Mouse (Mus musculus) liver, postnatal 0 days (tissue): Measurements from ENCODE around the gene Ifnz. TPM values are rescaled to one million over a fixed set of nuclear protein-coding genes. Genes with fewer than 3 reads are reported as not detected.
"Not testable (repeated sequence)": the region's sequence is repeated elsewhere in the genome, so short reads cannot be mapped to it uniquely, and the experiment has no call there.

Experiments used
- ATAC-seq: fragments of 200-750 bp; cut with Nextera tagmentation; 2 replicates; pipeline ENCODE4 v1.8.0; 2017; ENCODE audit warnings: mild to moderate bottlenecking, moderate library complexity
- DNase-seq: peaks from one replicate; pipeline ENCODE4 v3.0.0-alpha.2; 2016
- H3K27ac ChIP-seq: fragments of 300-500 bp; sonication (generic); 2 replicates; pipeline ENCODE4 v1.5.1; 2014; ENCODE audit warnings: antibody characterized with exemption, moderate library complexity, mild to moderate bottlenecking, low read depth
- H3K27me3 ChIP-seq: fragments of 300-500 bp; sonication (generic); 2 replicates; pipeline ENCODE4 v1.6.1; 2014; ENCODE audit warnings: low read length, control low read depth, mixed read lengths; ENCODE audit not compliant: insufficient read depth
- H3K36me3 ChIP-seq: fragments of 300-500 bp; sonication (generic); replicated peaks from 2 replicates; pipeline ENCODE4 v1.6.1; 2014; ENCODE audit warnings: mild to moderate bottlenecking, control low read depth, low read length, moderate library complexity, mixed read lengths; ENCODE audit not compliant: insufficient read depth
- H3K4me1 ChIP-seq: fragments of 300-500 bp; sonication (generic); 2 replicates; pipeline ENCODE4 v1.6.1; 2014; ENCODE audit warnings: antibody characterized with exemption, mild to moderate bottlenecking, control low read depth; ENCODE audit not compliant: insufficient read depth
- H3K4me2 ChIP-seq: fragments of 300-500 bp; sonication (generic); 2 replicates; pipeline ENCODE4 v1.6.1; 2014; ENCODE audit warnings: low read depth, mild to moderate bottlenecking, low read length, moderate library complexity, mixed read lengths
- H3K4me3 ChIP-seq: fragments of 300-500 bp; sonication (generic); 2 replicates; pipeline ENCODE4 v1.5.1; 2014; ENCODE audit warnings: low read depth, low read length
- H3K9ac ChIP-seq: fragments of 300-500 bp; sonication (generic); replicated peaks from 2 replicates; pipeline ENCODE4 v1.6.1; 2014; ENCODE audit warnings: mild to moderate bottlenecking, moderate library complexity
- H3K9me3 ChIP-seq: fragments of 300-500 bp; sonication (generic); 2 replicates; pipeline ENCODE4 v1.6.1; 2016; ENCODE audit warnings: mild to moderate bottlenecking, control low read depth, low read length, mixed read lengths
- CTCF ChIP-seq: sonication (generic); IDR thresholded peaks from 2 replicates; pipeline ENCODE4 v1.5.1; 2016; ENCODE audit warnings: antibody characterized with exemption, low read depth
- EP300 ChIP-seq: IDR thresholded peaks from 2 replicates; pipeline ENCODE4 v1.6.1; 2016; ENCODE audit warnings: antibody characterized with exemption, low read depth, mild to moderate bottlenecking
- WGBS: fragments of 180-500 bp; shearing (Covaris S2); extraction: QIAGEN DNeasy Blood & Tissue Kit; methylation state at CpG from one replicate; pipeline ENCODE4 v1.1.7; 2014; ENCODE audit not compliant: insufficient replicate concordance; 5-methylcytosine and 5-hydroxymethylcytosine counted together
- polyA plus RNA-seq: library from polyadenylated mRNA; unstranded; fragments of >200 nt; fragmentation: Nextera tagmentation; extraction: Ambion mirVana; gene quantifications from 2 replicates; pipeline ENCODE4 v1.2.1, GENCODE M21; 2015

Gene Ifnz
- polyA plus RNA-seq, 1 experiment from 2014 or later, result not detected

GRCm38 (mm10) chr4:88805761-88806160, 23.8 kb downstream of the Ifnz start:
- not testable (repeated sequence) for H3K9ac ChIP-seq, H3K4me3 ChIP-seq, H3K27me3 ChIP-seq, DNase-seq, ATAC-seq, H3K4me1 ChIP-seq, H3K36me3 ChIP-seq, H3K4me2 ChIP-seq, H3K27ac ChIP-seq, H3K9me3 ChIP-seq
- WGBS, result no CpG with 5 or more reads among the region's 34 CpGs
- TF ChIP-seq CTCF, result peak; percentile 41

- Histone ChIP-seq H3K4me2 (no peak within 1 kb of the TSS), H3K9ac (no peak within 1 kb of the TSS), H3K4me1 (no peaks in the 10 kb centered on the region), H3K27ac (no peak within 1 kb of the TSS), H3K9me3 (no peaks in the 10 kb centered on the region), H3K4me3 (no peak within 1 kb of the TSS), H3K36me3 (no peaks in the 10 kb centered on the region), H3K27me3 (no peaks in the 10 kb centered on the region)
- WGBS, result 53% methylated on average over 3 of the region's 3 CpGs
- TF ChIP-seq EP300, result no peak
- TF ChIP-seq CTCF, result no peak
- no peak for DNase-seq
- ATAC-seq, result no peak
Measured at GRCm38 (mm10) chr4:88815928-88816327, 34.0 kb downstream of the Ifnz start, which contains the start of gene Ifna7. Ifna7 (plus strand) TSS chr4:88816228.

GRCm38 (mm10) chr4:88819659-88820058, 37.7 kb downstream of the Ifnz start, which contains the start of gene Ifna11:
Ifna11 (plus strand) TSS chr4:88819959.
- Histone ChIP-seq H3K4me2 (no peak within 1 kb of the TSS), H3K27me3 (no peaks in the 10 kb centered on the region), H3K4me3 (no peak within 1 kb of the TSS), H3K9ac (no peak within 1 kb of the TSS), H3K9me3 (no peaks in the 10 kb centered on the region), H3K4me1 (no peaks in the 10 kb centered on the region), H3K27ac (no peak within 1 kb of the TSS), H3K36me3 (no peaks in the 10 kb centered on the region)
- WGBS, result 60% methylated on average over 1 of the region's 1 CpGs
- no peak for TF ChIP-seq CTCF
- no peak for TF ChIP-seq EP300
- ATAC-seq (no peak), DNase-seq (no peak)

GRCm38 (mm10) chr4:88822995-88823394, 41.1 kb downstream of the Ifnz start:
- H3K9ac ChIP-seq, result no peak overlapping the region
- no peak overlapping the region for H3K27ac ChIP-seq
- no peak for ATAC-seq
- no peaks in the 10 kb centered on the region for H3K9me3 ChIP-seq
- H3K4me2 ChIP-seq, result no peak overlapping the region
- no peak for DNase-seq
- H3K27me3 ChIP-seq, result no peaks in the 10 kb centered on the region
- TF ChIP-seq CTCF (peak; percentile 53), EP300 (no peak)
- H3K4me3 ChIP-seq, result no peak overlapping the region
- H3K4me1 ChIP-seq, result no peaks in the 10 kb centered on the region
- WGBS, result 23% methylated on average over 4 of the region's 4 CpGs
- no peaks in the 10 kb centered on the region for H3K36me3 ChIP-seq

- H3K4me3 ChIP-seq, ATAC-seq, H3K36me3 ChIP-seq: not testable (repeated sequence)
Measured at GRCm38 (mm10) chr4:88827116-88827515, 45.2 kb downstream of the Ifnz start, which contains the start of gene Ifna6. Ifna6 (plus strand) TSS chr4:88827416.

GRCm38 (mm10) chr4:88830523-88830922, 48.6 kb downstream of the Ifnz start:
- Histone ChIP-seq H3K9me3 (no peaks in the 10 kb centered on the region), H3K36me3 (no peaks in the 10 kb centered on the region), H3K4me3 (no peak overlapping the region), H3K27me3 (no peaks in the 10 kb centered on the region), H3K4me2 (no peak overlapping the region), H3K9ac (no peak overlapping the region), H3K4me1 (no peaks in the 10 kb centered on the region), H3K27ac (no peak overlapping the region)
- WGBS, result 24% methylated on average over 4 of the region's 4 CpGs
- DNase-seq (no peak), ATAC-seq (no peak)
- TF ChIP-seq CTCF (peak; percentile 44), EP300 (no peak)

More at GRCm38 (mm10) chr4:88827116-88827515, 45.2 kb downstream of the Ifnz start, which contains the start of gene Ifna6:
- not testable (repeated sequence) for H3K27me3 ChIP-seq, H3K9me3 ChIP-seq, H3K4me2 ChIP-seq, H3K27ac ChIP-seq, H3K4me1 ChIP-seq, H3K9ac ChIP-seq, DNase-seq

Other genes with a start within 250 kb of the Ifnz start
- not detected in 2 replicates for gene Ifna15, start 223.9 kb upstream of the Ifnz start, polyA plus RNA-seq
- gene Ifna14, start 210.3 kb upstream of the Ifnz start, polyA plus RNA-seq, result not detected in 2 replicates
- gene Ifna9, start 189.7 kb upstream of the Ifnz start, polyA plus RNA-seq, result not detected in 2 replicates
- gene Ifna12, start 178.8 kb upstream of the Ifnz start, polyA plus RNA-seq, result not detected in 2 replicates
- not detected in 2 replicates for gene C87499, start 147.7 kb upstream of the Ifnz start, polyA plus RNA-seq
- gene Ifna13, start 137.7 kb upstream of the Ifnz start, polyA plus RNA-seq, result not detected in 2 replicates
- gene Ifna16, start 105.2 kb upstream of the Ifnz start, polyA plus RNA-seq, result not detected in 2 replicates
- not detected in 2 replicates for gene Ifna2, start 98.2 kb upstream of the Ifnz start, polyA plus RNA-seq
- not detected in 2 replicates for gene Ifnab, start 90.8 kb upstream of the Ifnz start, polyA plus RNA-seq
- gene Gm26566, start 60.3 kb upstream of the Ifnz start, polyA plus RNA-seq, result 0.15 and 0.22 TPM in 2 replicates
- 18.6 and 20.1 TPM in 2 replicates for gene Klhl9, start 59.7 kb upstream of the Ifnz start, polyA plus RNA-seq
- not detected in 2 replicates for gene Gm13271, start 27.3 kb upstream of the Ifnz start, polyA plus RNA-seq
- 0.13 TPM in 1 of 2 replicates, not detected in the other for gene Gm13283, start 22.0 kb upstream of the Ifnz start, polyA plus RNA-seq
- gene Gm13290, start 8.3 kb upstream of the Ifnz start, polyA plus RNA-seq, result not detected in 2 replicates
- not detected in 2 replicates for gene Gm13289, start 5.2 kb upstream of the Ifnz start, polyA plus RNA-seq
- gene Gm13272, start 2.3 kb upstream of the Ifnz start, polyA plus RNA-seq, result not detected in 2 replicates
- not detected in 2 replicates for gene Gm13276, start 3.6 kb downstream of the Ifnz start, polyA plus RNA-seq
- gene Gm13277, start 6.5 kb downstream of the Ifnz start, polyA plus RNA-seq, result not detected in 2 replicates
- not detected in 2 replicates for gene Gm13278, start 9.4 kb downstream of the Ifnz start, polyA plus RNA-seq
- not detected in 2 replicates for gene Gm13275, start 12.4 kb downstream of the Ifnz start, polyA plus RNA-seq
- gene Gm13279, start 15.3 kb downstream of the Ifnz start, polyA plus RNA-seq, result not detected in 2 replicates
- 0.17 and 0.25 TPM in 2 replicates for gene Gm13285, start 17.5 kb downstream of the Ifnz start, polyA plus RNA-seq
- gene Gm13287, start 21.1 kb downstream of the Ifnz start, polyA plus RNA-seq, result not detected in 2 replicates
- not detected in 2 replicates for gene Gm13288, start 23.4 kb downstream of the Ifnz start, polyA plus RNA-seq
- gene Ifna7, start 34.1 kb downstream of the Ifnz start, polyA plus RNA-seq, result not detected in 2 replicates
- not detected in 2 replicates for gene Ifna11, start 37.8 kb downstream of the Ifnz start, polyA plus RNA-seq
- not detected in 2 replicates for gene Ifna6, start 45.3 kb downstream of the Ifnz start, polyA plus RNA-seq
- not detected in 2 replicates for gene Ifna5, start 53.4 kb downstream of the Ifnz start, polyA plus RNA-seq
- gene Ifna4, start 59.7 kb downstream of the Ifnz start, polyA plus RNA-seq, result not detected in 2 replicates
- not detected in 2 replicates for gene Ifna1, start 68.0 kb downstream of the Ifnz start, polyA plus RNA-seq
- not detected in 2 replicates for gene Ifne, start 98.1 kb downstream of the Ifnz start, polyA plus RNA-seq